Mouse (Mus musculus) embryo, embryonic 11 days (tissue): Measurements from ENCODE around the gene Phf1.
"Not testable (repeated sequence)": the region's sequence is repeated elsewhere in the genome, so short reads cannot be mapped to it uniquely, and the experiment has no call there.

ENCODE experiments used
- DNase-seq: peaks from one replicate; pipeline ENCODE4 v3.0.0-alpha.2; 2015

Phf1 gene

GRCm38 (mm10) chr17:26951406-26951805, 18.6 kb downstream of the Phf1 start:
- peak; percentile 91 for DNase-seq

- DNase-seq: peak; percentile 37
Observed at GRCm38 (mm10) chr17:26951952-26952877, 19.4 kb downstream of the Phf1 start.

- DNase-seq: no peak
Observed at GRCm38 (mm10) chr17:26953201-26953600, 20.3 kb downstream of the Phf1 start.

- DNase-seq: peak; percentile 25
Observed at GRCm38 (mm10) chr17:26953726-26954125, 20.9 kb downstream of the Phf1 start.

GRCm38 (mm10) chr17:26956309-26956708, 23.5 kb downstream of the Phf1 start:
- no peak for DNase-seq

- DNase-seq: no peak
Observed at GRCm38 (mm10) chr17:26956895-26957294, 24.0 kb downstream of the Phf1 start.

GRCm38 (mm10) chr17:26957872-26958271, 25.0 kb downstream of the Phf1 start:
- DNase-seq: no peak

GRCm38 (mm10) chr17:26958880-26959279, 26.0 kb downstream of the Phf1 start:
- no peak for DNase-seq

- no peak for DNase-seq
Observed at GRCm38 (mm10) chr17:26959815-26960214, 27.0 kb downstream of the Phf1 start.

GRCm38 (mm10) chr17:26961572-26962240, 28.9 kb downstream of the Phf1 start:
- DNase-seq: no peak

GRCm38 (mm10) chr17:26966993-26967392, 34.1 kb downstream of the Phf1 start:
- DNase-seq: no peak

GRCm38 (mm10) chr17:26967477-26967876, 34.6 kb downstream of the Phf1 start:
- no peak for DNase-seq

- DNase-seq: no peak
Observed at GRCm38 (mm10) chr17:26968200-26968611, 35.4 kb downstream of the Phf1 start.

GRCm38 (mm10) chr17:26969257-26969656, 36.4 kb downstream of the Phf1 start:
- no peak for DNase-seq

- DNase-seq: no peak
Observed at GRCm38 (mm10) chr17:26970221-26970620, 37.4 kb downstream of the Phf1 start.

- DNase-seq: no peak
Observed at GRCm38 (mm10) chr17:26971247-26971905, 38.5 kb downstream of the Phf1 start.

GRCm38 (mm10) chr17:26972107-26972506, 39.3 kb downstream of the Phf1 start:
- no peak for DNase-seq

GRCm38 (mm10) chr17:26972703-26973574, 40.1 kb downstream of the Phf1 start, which contains the start of gene Zbtb9:
Gene Zbtb9, plus strand, starts transcription at chr17:26973167.
- peak; percentile 97 for DNase-seq

- no peak for DNase-seq
Observed at GRCm38 (mm10) chr17:26974547-26974946, 41.7 kb downstream of the Phf1 start.

- DNase-seq: no peak
Observed at GRCm38 (mm10) chr17:26975415-26975814, 42.6 kb downstream of the Phf1 start.

GRCm38 (mm10) chr17:26977354-26977753, 44.5 kb downstream of the Phf1 start:
- not testable (repeated sequence) for DNase-seq

GRCm38 (mm10) chr17:26979426-26979825, 46.6 kb downstream of the Phf1 start:
- no peak for DNase-seq
